Mouse (Mus musculus) heart, adult 2 months (tissue): ENCODE data around the gene Pdpk1.

Source experiments
- CTCF ChIP-seq: fragments of 200-600 bp; IDR thresholded peaks from 2 replicates; pipeline ENCODE4 v1.8.1; 2022; ENCODE audit warnings: antibody characterized with exemption, mild to moderate bottlenecking, moderate library complexity
- EP300 ChIP-seq: fragments of 200-500 bp; IDR thresholded peaks from 2 replicates; pipeline ENCODE4 v1.6.1; 2011; ENCODE audit warnings: low read depth, low read length, control low read depth; ENCODE audit not compliant: insufficient read depth
- POLR2A ChIP-seq: fragments of 200-500 bp; IDR thresholded peaks from 2 replicates; pipeline ENCODE4 v1.6.1; 2011; ENCODE audit warnings: mild to moderate bottlenecking, low read depth, low read length, control low read depth; ENCODE audit not compliant: insufficient read depth

DNA sequence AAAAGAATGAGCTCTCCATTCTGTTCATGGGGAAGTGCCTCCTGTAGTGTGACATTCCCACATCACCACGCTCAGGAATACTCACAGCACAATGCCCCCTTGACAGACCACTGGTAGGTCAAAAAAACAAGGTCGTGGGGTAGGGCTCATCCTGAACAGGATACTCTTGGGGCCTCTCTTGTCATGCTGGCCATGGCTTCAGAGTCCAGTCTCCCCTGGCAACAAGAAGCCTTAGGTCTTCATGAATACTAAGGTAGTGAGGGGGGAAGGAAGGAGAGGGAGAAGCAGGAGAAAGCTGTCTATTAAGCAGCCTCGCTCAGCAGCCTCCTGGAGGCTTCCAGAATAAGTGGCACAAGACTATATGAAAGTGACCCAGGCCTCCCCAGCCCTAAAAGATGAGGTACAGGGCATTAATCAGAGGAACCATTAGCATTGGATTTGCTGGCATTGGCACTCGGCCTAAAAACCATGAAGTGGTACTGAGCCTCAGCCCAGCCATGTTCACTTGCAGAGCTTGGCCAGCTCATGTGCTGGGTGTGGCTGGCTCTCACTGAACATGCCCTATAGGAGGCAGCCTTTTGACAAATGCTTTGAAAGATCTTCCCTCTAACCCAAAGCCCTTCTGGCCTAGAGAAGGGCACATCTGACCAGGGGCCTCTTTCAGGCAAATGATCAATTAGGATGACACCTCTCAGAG is 88.1 kb downstream of the Pdpk1 start:
- TF ChIP-seq EP300 = no peak
- TF ChIP-seq CTCF = no peak
- no peak for TF ChIP-seq POLR2A
